Mouse (Mus musculus) forebrain, postnatal 0 days (tissue): ENCODE results near the gene Iscu. TPM values are rescaled to one million over a fixed set of nuclear protein-coding genes. Genes with fewer than 3 reads are reported as not detected.

Experiments used
- ATAC-seq: fragments of 200-750 bp; cut with Nextera tagmentation; 2 replicates; pipeline ENCODE4 v1.8.0; 2017; ENCODE audit warnings: mild to moderate bottlenecking, moderate library complexity
- DNase-seq: peaks from one replicate; pipeline ENCODE4 v3.0.0-alpha.2; 2015
- H3K27ac ChIP-seq: fragments of 300-500 bp; sonication (generic); 2 replicates; pipeline ENCODE4 v1.5.1; 2014; ENCODE audit warnings: low read depth, mild to moderate bottlenecking, antibody characterized with exemption, low read length, moderate library complexity, mixed read lengths
- H3K27me3 ChIP-seq: fragments of 300-500 bp; sonication (generic); 2 replicates; pipeline ENCODE4 v1.6.1; 2014; ENCODE audit warnings: mild to moderate bottlenecking, low read length, mixed read lengths; ENCODE audit not compliant: insufficient read depth
- H3K36me3 ChIP-seq: fragments of 300-500 bp; sonication (generic); 2 replicates; pipeline ENCODE4 v1.6.1; 2014; ENCODE audit warnings: mild to moderate bottlenecking, moderate library complexity; ENCODE audit not compliant: insufficient read depth
- H3K4me1 ChIP-seq: fragments of 300-500 bp; sonication (generic); 2 replicates; pipeline ENCODE4 v1.6.1; 2014; ENCODE audit warnings: antibody characterized with exemption; ENCODE audit not compliant: insufficient read depth
- H3K4me2 ChIP-seq: fragments of 300-500 bp; sonication (generic); 2 replicates; pipeline ENCODE4 v1.6.1; 2014; ENCODE audit warnings: low read depth, mild to moderate bottlenecking, moderate library complexity
- H3K4me3 ChIP-seq: fragments of 300-500 bp; sonication (generic); 2 replicates; pipeline ENCODE4 v1.5.1; 2014; ENCODE audit warnings: low read depth, low read length, mixed read lengths
- H3K9ac ChIP-seq: fragments of 300-500 bp; sonication (generic); 2 replicates; pipeline ENCODE4 v1.6.1; 2014; ENCODE audit warnings: mild to moderate bottlenecking
- H3K9me3 ChIP-seq: fragments of 300-500 bp; sonication (generic); 2 replicates; pipeline ENCODE4 v1.6.1; 2016; ENCODE audit warnings: low read length
- CTCF ChIP-seq: sonication (generic); IDR thresholded peaks from 2 replicates; pipeline ENCODE4 v1.5.1; 2016; ENCODE audit warnings: antibody characterized with exemption, control low read depth, low read depth
- WGBS: fragments of 180-500 bp; shearing (Covaris S2); extraction: QIAGEN DNeasy Blood & Tissue Kit; methylation state at CpG from one replicate; pipeline ENCODE4 v1.1.7; 2014; 5-methylcytosine and 5-hydroxymethylcytosine counted together
- polyA plus RNA-seq: library from polyadenylated mRNA; unstranded; fragments of >200 nt; fragmentation: Nextera tagmentation; extraction: Ambion mirVana; gene quantifications from 2 replicates; pipeline ENCODE4 v1.2.1, GENCODE M21; 2015
- total RNA-seq: library from RNA; depleted of rRNA; stranded (reverse); fragments of >200 nt; gene quantifications from 2 replicates; pipeline ENCODE4 v1.2.3, GENCODE M21; 2014

Gene Iscu
- total and polyA plus RNA-seq, 2 experiments from 2014 or later, result 67.2 to 98.9 TPM

GRCm38 (mm10) chr5:113755347-113756030 is 17.1 kb upstream of the Iscu start:
- Histone ChIP-seq H3K4me2 (no peak overlapping the region), H3K36me3 (peaks cover 98% of the 10 kb centered on the region), H3K27ac (no peak overlapping the region), H3K27me3 (no peaks in the 10 kb centered on the region), H3K4me3 (no peak overlapping the region), H3K9ac (no peak overlapping the region), H3K9me3 (no peaks in the 10 kb centered on the region), H3K4me1 (no peaks in the 10 kb centered on the region)
- no peak for TF ChIP-seq CTCF
- DNase-seq (no peak), ATAC-seq (no peak)
- WGBS, result 91% methylated on average over 15 of the region's 15 CpGs

- TF ChIP-seq CTCF, result no peak
- WGBS, result 94% methylated on average over 2 of the region's 2 CpGs
- H3K4me1 ChIP-seq, result no peaks in the 10 kb centered on the region
- no peak overlapping the region for H3K4me3 ChIP-seq
- no peak for ATAC-seq
- no peak overlapping the region for H3K27ac ChIP-seq
- peaks cover 62% of the 10 kb centered on the region for H3K36me3 ChIP-seq
- H3K9me3 ChIP-seq, result no peaks in the 10 kb centered on the region
- H3K4me2 ChIP-seq, result no peak overlapping the region
- no peak overlapping the region for H3K9ac ChIP-seq
- no peaks in the 10 kb centered on the region for H3K27me3 ChIP-seq
- DNase-seq, result no peak
Measured at GRCm38 (mm10) chr5:113761585-113761984, 11.0 kb upstream of the Iscu start.

GRCm38 (mm10) chr5:113764426-113764825 is 8.1 kb upstream of the Iscu start:
- H3K9ac ChIP-seq, result no peak overlapping the region
- H3K4me3 ChIP-seq, result no peak overlapping the region
- no peaks in the 10 kb centered on the region for H3K9me3 ChIP-seq
- no peak for DNase-seq
- H3K27me3 ChIP-seq, result no peaks in the 10 kb centered on the region
- no peak overlapping the region for H3K4me2 ChIP-seq
- no peaks in the 10 kb centered on the region for H3K4me1 ChIP-seq
- 92% methylated on average over 7 of the region's 7 CpGs for WGBS
- peaks cover 39% of the 10 kb centered on the region for H3K36me3 ChIP-seq
- ATAC-seq, result no peak
- H3K27ac ChIP-seq, result no peak overlapping the region
- no peak for TF ChIP-seq CTCF

GRCm38 (mm10) chr5:113765641-113766526 is 6.7 kb upstream of the Iscu start:
- Histone ChIP-seq H3K27me3 (no peaks in the 10 kb centered on the region), H3K4me2 (no peak overlapping the region), H3K4me3 (no peak overlapping the region), H3K27ac (no peak overlapping the region), H3K4me1 (peaks cover 7% of the 10 kb centered on the region), H3K9me3 (no peaks in the 10 kb centered on the region), H3K9ac (no peak overlapping the region), H3K36me3 (peaks cover 25% of the 10 kb centered on the region)
- TF ChIP-seq CTCF, result no peak
- DNase-seq (no peak), ATAC-seq (no peak)
- 91% methylated on average over 13 of the region's 13 CpGs for WGBS

GRCm38 (mm10) chr5:113768806-113769205 is 3.7 kb upstream of the Iscu start:
- H3K4me2 ChIP-seq, result no peak overlapping the region
- H3K27me3 ChIP-seq, result no peaks in the 10 kb centered on the region
- DNase-seq (no peak), ATAC-seq (no peak)
- no peaks in the 10 kb centered on the region for H3K9me3 ChIP-seq
- TF ChIP-seq CTCF, result no peak
- no peak overlapping the region for H3K4me3 ChIP-seq
- WGBS, result 92% methylated on average over 8 of the region's 8 CpGs
- H3K9ac ChIP-seq, result no peak overlapping the region
- H3K36me3 ChIP-seq, result peaks cover 13% of the 10 kb centered on the region
- peaks cover 7% of the 10 kb centered on the region for H3K4me1 ChIP-seq
- H3K27ac ChIP-seq, result no peak overlapping the region

- Histone ChIP-seq H3K27ac (peak overlapping the region; percentile 97), H3K9ac (peak overlapping the region; percentile 92), H3K4me3 (peak overlapping the region; percentile 97), H3K4me2 (peak overlapping the region; percentile 95), H3K36me3 (peaks cover 26% of the 10 kb centered on the region), H3K9me3 (no peaks in the 10 kb centered on the region), H3K4me1 (peaks cover 7% of the 10 kb centered on the region), H3K27me3 (no peaks in the 10 kb centered on the region)
- TF ChIP-seq CTCF, result no peak
- 2% methylated on average over 97 of the region's 97 CpGs for WGBS
- ATAC-seq (peak; percentile 83), DNase-seq (peak; percentile 95)
Measured at GRCm38 (mm10) chr5:113771213-113772162, 1.1 kb upstream of the Iscu start.
